ENCODE assay signal across 8 mouse cellular contexts in genomic region chr3:145614362-145615115, GRCm38 (mm10). TPM values are rescaled to one million over a fixed set of nuclear protein-coding genes. Genes with fewer than 3 reads are reported as not detected.
DNase-seq lines count a peak whose midpoint lies in the region.

No protein-coding gene starts in this region.

- DNase-seq in right cerebral cortex, postnatal 10 days (ENCODE audit: low spot score in 2 of 2), result peak; percentile 39 to 49
- DNase-seq in right cerebral cortex, postnatal 25 days, result no peak
- no peak for DNase-seq in heart, embryonic 10.5 days (ENCODE audit: low spot score)
- DNase-seq in kidney, adult 8-10 months, result peak; percentile 33 to 48
- DNase-seq in lung, postnatal 36 days, result peak; percentile 71
- no peak for DNase-seq in T-cell, adult 2 months (ENCODE audit: low spot score)
- DNase-seq in ovary, postnatal 10 days (ENCODE audit: low spot score), result no peak
- no peak for DNase-seq in right cerebral cortex, postnatal 14 days

- H3K27me3 ChIP-seq in heart, embryonic 10.5 days (ENCODE audit: insufficient read depth, poor library complexity, severe bottlenecking), result no peaks in the 10 kb centered on the region

- peak overlapping the region; percentile 23 for H3K27ac ChIP-seq in heart, embryonic 10.5 days

- H3K36me3 ChIP-seq in heart, embryonic 10.5 days, result no peaks in the 10 kb centered on the region

- H3K9me3 ChIP-seq in heart, embryonic 10.5 days, result no peaks in the 10 kb centered on the region

- WGBS in heart, embryonic 10.5 days, result 16% methylated on average over 17 of the region's 17 CpGs

- H3K4me3 ChIP-seq in heart, embryonic 10.5 days, result no peak overlapping the region

- peaks cover 28% of the 10 kb centered on the region for H3K4me1 ChIP-seq in heart, embryonic 10.5 days

RNA-seq across cellular contexts. Expression of gene Ccn1, which starts 35.2 kb away (rescaled TPM):
- 78.7 and 82.7 TPM in 2 replicates for polyA plus RNA-seq in heart, embryonic 10.5 days (2016; fragmentation: Nextera tagmentation; extraction: Ambion mirVana)

RNA-seq across cellular contexts. Expression of gene Znhit6, which starts 38.5 kb away (rescaled TPM):
- polyA plus RNA-seq in heart, embryonic 10.5 days (2016; fragmentation: Nextera tagmentation; extraction: Ambion mirVana), result 30.5 and 40.9 TPM in 2 replicates

Comparison
In these comparisons a context has a peak if more than half of its experiments do, and no peak if none do; other contexts are left out.
1. DNase-seq: peak in right cerebral cortex, postnatal 10 days (2 of 2), kidney, adult 8-10 months (2 of 2) and lung, postnatal 36 days (single experiment); none in right cerebral cortex, postnatal 25 days (single experiment), heart, embryonic 10.5 days (single experiment), T-cell, adult 2 months (single experiment), ovary, postnatal 10 days (single experiment) and right cerebral cortex, postnatal 14 days (single experiment).